Mouse (Mus musculus) heart, embryonic 11.5 days (tissue): ENCODE results near the gene Gstm7. TPM values are rescaled to one million over a fixed set of nuclear protein-coding genes. Genes with fewer than 3 reads are reported as not detected.

Experiments used
- ATAC-seq: fragments of 200-750 bp; cut with Nextera tagmentation; replicated peaks from 2 replicates; pipeline ENCODE4 v1.8.0; 2017; ENCODE audit warnings: moderate library complexity; ENCODE audit not compliant: insufficient number of reproducible peaks, low FRiP score, low TSS enrichment
- H3K27ac ChIP-seq: fragments of 300-500 bp; sonication (generic); 2 replicates; pipeline ENCODE4 v1.5.1; 2014; ENCODE audit warnings: mild to moderate bottlenecking, low read depth, low read length
- H3K27me3 ChIP-seq: fragments of 300-500 bp; sonication (generic); 2 replicates; pipeline ENCODE4 v1.6.1; 2014; ENCODE audit warnings: mild to moderate bottlenecking, low read length, mixed read lengths; ENCODE audit not compliant: control insufficient read depth, insufficient read depth
- H3K36me3 ChIP-seq: fragments of 300-500 bp; sonication (generic); 2 replicates; pipeline ENCODE4 v1.6.1; 2014; ENCODE audit warnings: mild to moderate bottlenecking, low read length, moderate library complexity, mixed read lengths; ENCODE audit not compliant: control insufficient read depth, insufficient read depth
- H3K4me1 ChIP-seq: fragments of 300-500 bp; sonication (generic); 2 replicates; pipeline ENCODE4 v1.6.1; 2014; ENCODE audit warnings: low read length; ENCODE audit not compliant: control insufficient read depth, insufficient read depth
- H3K4me2 ChIP-seq: fragments of 300-500 bp; sonication (generic); 2 replicates; pipeline ENCODE4 v1.6.1; 2014; ENCODE audit warnings: mild to moderate bottlenecking, moderate library complexity
- H3K4me3 ChIP-seq: fragments of 300-500 bp; sonication (generic); 2 replicates; pipeline ENCODE4 v1.5.1; 2014; ENCODE audit warnings: low read depth, low read length
- H3K9ac ChIP-seq: fragments of 300-500 bp; sonication (generic); 2 replicates; pipeline ENCODE4 v1.6.1; 2014; ENCODE audit warnings: mild to moderate bottlenecking, low read depth, low read length, moderate library complexity
- H3K9me3 ChIP-seq: fragments of 300-500 bp; sonication (generic); replicated peaks from 2 replicates; pipeline ENCODE4 v1.6.1; 2016; ENCODE audit warnings: low read length; ENCODE audit not compliant: control insufficient read depth
- WGBS: fragments of 180-500 bp; shearing (Covaris S2); extraction: QIAGEN DNeasy Blood & Tissue Kit; methylation state at CpG from one replicate; pipeline ENCODE4 v1.1.7; 2014; ENCODE audit not compliant: insufficient replicate concordance; 5-methylcytosine and 5-hydroxymethylcytosine counted together
- polyA plus RNA-seq: library from polyadenylated mRNA; unstranded; fragments of >200 nt; fragmentation: Nextera tagmentation; extraction: Ambion mirVana; gene quantifications from 2 replicates; pipeline ENCODE4 v1.2.1, GENCODE M21; 2014

Gene Gstm7
- polyA plus RNA-seq, 1 experiment from 2014 or later, result 20.3 TPM

DNA sequence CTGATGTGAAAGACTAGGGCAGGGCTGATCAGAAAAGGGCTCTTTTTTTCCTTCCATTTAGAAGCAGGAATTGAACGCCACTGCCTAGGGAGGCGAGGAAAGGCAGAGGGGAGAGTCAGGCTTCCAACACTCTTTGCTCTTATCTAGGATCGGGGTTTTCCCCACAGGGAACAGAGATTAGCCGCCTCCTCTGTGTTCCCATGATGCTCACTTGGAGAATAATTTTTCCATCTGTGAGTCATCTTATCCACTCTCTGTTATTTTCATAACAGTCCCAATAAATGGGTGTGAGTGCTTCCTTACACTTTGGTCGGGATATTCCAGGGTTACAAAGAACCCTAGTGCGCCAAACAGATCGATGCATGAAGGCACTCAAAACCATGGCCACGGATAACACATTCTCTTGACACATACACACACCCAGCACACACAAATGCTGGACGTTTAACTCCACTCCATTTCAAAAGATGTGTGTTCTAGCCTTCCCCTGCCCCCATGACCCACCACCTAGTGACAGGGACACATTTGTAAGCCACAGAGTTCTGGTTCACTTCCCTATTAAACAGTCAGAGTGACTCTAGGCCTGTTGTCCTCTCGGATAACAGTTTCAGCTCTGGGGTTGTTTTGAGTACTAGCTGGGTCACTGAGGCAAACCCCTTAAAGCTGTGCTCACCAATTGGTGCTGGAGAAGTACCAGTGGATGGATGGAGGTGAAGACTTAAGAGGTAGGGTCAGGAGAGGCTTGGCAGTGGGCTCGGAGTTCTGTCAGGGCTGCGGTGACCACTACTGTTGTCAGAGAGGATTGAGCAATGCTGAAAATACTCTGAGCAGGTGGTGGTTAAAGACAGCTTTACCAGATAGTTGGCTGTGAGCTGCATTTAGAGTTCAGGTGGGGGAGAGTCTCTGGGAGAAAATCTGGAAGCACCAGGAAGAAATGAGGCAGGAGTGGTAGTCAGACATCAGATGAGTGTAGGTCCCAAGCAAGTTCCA lies 53.6 kb downstream of the Gstm7 start:
- H3K9ac ChIP-seq, result 0 out of 2 replicates have a peak overlapping the region, but pooled peaks have one; percentile 13
- no peak overlapping the region for H3K4me3 ChIP-seq
- no peak overlapping the region for H3K27ac ChIP-seq
- no peaks in the 10 kb centered on the region for H3K36me3 ChIP-seq
- no peak for ATAC-seq
- no peak overlapping the region for H3K4me2 ChIP-seq
- H3K27me3 ChIP-seq, result no peaks in the 10 kb centered on the region
- peaks cover 8% of the 10 kb centered on the region; the same call in 1 of the 2 replicates for H3K4me1 ChIP-seq
- 58% methylated on average over 12 of the region's 12 CpGs for WGBS
- no peaks in the 10 kb centered on the region for H3K9me3 ChIP-seq

DNA sequence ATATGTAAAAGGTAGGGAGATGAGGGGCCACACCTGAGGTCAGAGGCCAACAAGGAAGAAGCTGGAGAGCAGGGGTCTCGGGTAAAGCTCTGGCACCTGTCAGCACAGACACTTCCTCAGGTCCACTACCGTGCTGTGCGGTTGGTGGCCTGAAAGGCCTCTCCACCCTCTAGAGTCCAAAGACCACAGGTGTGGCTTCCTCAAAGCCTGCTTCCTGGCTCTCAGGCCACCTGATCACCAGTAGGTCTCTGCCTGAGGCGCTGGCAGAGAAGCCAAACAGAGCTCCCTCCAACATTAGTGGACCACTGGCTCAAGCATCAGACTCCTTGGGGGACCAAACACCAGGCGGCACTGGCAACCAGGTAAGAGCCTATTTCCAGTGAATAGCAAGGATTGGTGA lies 54.6 kb downstream of the Gstm7 start, which contains the start of gene Eps8l3:
TSS of gene Eps8l3 (plus strand) at position 225 of the 400 bp plus-strand sequence.
- Histone ChIP-seq H3K27ac (no peak within 1 kb of the TSS), H3K36me3 (no peaks in the 10 kb centered on the region), H3K9me3 (no peaks in the 10 kb centered on the region), H3K4me1 (peaks cover 8% of the 10 kb centered on the region; the same call in 1 of the 2 replicates), H3K27me3 (no peaks in the 10 kb centered on the region), H3K4me3 (no peak within 1 kb of the TSS), H3K9ac (0 out of 2 replicates have a peak within 1 kb of the TSS, but pooled peaks have one; percentile 13), H3K4me2 (no peak within 1 kb of the TSS)
- no peak for ATAC-seq
- 84% methylated on average over 5 of the region's 5 CpGs for WGBS

Other genes with a start within 250 kb of the Gstm7 start
- gene Ahcyl1, start 235.3 kb downstream of the Gstm7 start, polyA plus RNA-seq, result 56.1 and 68.1 TPM in 2 replicates
- gene Csf1, start 171.3 kb downstream of the Gstm7 start, polyA plus RNA-seq, result 10.7 and 11.0 TPM in 2 replicates
- gene Eps8l3, start 54.6 kb downstream of the Gstm7 start, polyA plus RNA-seq, result not detected in 2 replicates
- 131 TPM in 2 replicates for gene Gstm5, start 36.0 kb downstream of the Gstm7 start, polyA plus RNA-seq
- gene Gstm6, start 11.9 kb upstream of the Gstm7 start, polyA plus RNA-seq, result 11.7 TPM in 2 replicates
- gene Gstm3, start 37.5 kb upstream of the Gstm7 start, polyA plus RNA-seq, result 0.13 TPM in 1 of 2 replicates, not detected in the other
- 52.0 and 57.5 TPM in 2 replicates for gene Gstm2, start 54.6 kb upstream of the Gstm7 start, polyA plus RNA-seq
- 32.8 and 35.5 TPM in 2 replicates for gene Gstm1, start 86.2 kb upstream of the Gstm7 start, polyA plus RNA-seq
- 14.7 and 17.7 TPM in 2 replicates for gene Gstm4, start 113.1 kb upstream of the Gstm7 start, polyA plus RNA-seq
- 30.6 and 32.1 TPM in 2 replicates for gene Ampd2, start 154.8 kb upstream of the Gstm7 start, polyA plus RNA-seq
- gene Gnat2, start 161.0 kb upstream of the Gstm7 start, polyA plus RNA-seq, result 1.1 and 1.3 TPM in 2 replicates
- 91.3 and 102 TPM in 2 replicates for gene Gnai3, start 214.3 kb upstream of the Gstm7 start, polyA plus RNA-seq
- 0.13 and 0.16 TPM in 2 replicates for gene Gpr61, start 223.1 kb upstream of the Gstm7 start, polyA plus RNA-seq